Mouse (Mus musculus) liver, adult 2 months (tissue): ENCODE data around the gene Clic4.

Source experiments
- CTCF ChIP-seq: fragments of 200-500 bp; IDR thresholded peaks from 2 replicates; pipeline ENCODE4 v1.5.1; 2011; ENCODE audit warnings: low read depth, low read length, control low read depth
- POLR2A ChIP-seq: fragments of 200-500 bp; IDR thresholded peaks from 2 replicates; pipeline ENCODE4 v1.6.1; 2011; ENCODE audit warnings: low read length, control low read depth; ENCODE audit not compliant: insufficient read depth; ENCODE audit errors: extremely low read depth

GRCm38 (mm10) chr4:135220641-135221040, 52.0 kb downstream of the Clic4 start:
- TF ChIP-seq CTCF = no peak
- TF ChIP-seq POLR2A = no peak
